Mouse (Mus musculus): ENCODE results near the gene Timm13. TPM values are rescaled to one million over a fixed set of nuclear protein-coding genes. Genes with fewer than 3 reads are reported as not detected.

Timm13 gene
- polyA plus RNA-seq, 1 experiment = 192 TPM

GRCm38 (mm10) chr10:80909375-80910162 is 8.8 kb upstream of the Timm13 start:
- DNase-seq (ENCODE audit: extremely low spot score in 1 of 2, low spot score in 1 of 2) = no peak

- DNase-seq (ENCODE audit: extremely low spot score in 1 of 2, low spot score in 1 of 2) = no peak
Measured at GRCm38 (mm10) chr10:80904709-80905108, 3.9 kb upstream of the Timm13 start.

GRCm38 (mm10) chr10:80904004-80904693 is 3.4 kb upstream of the Timm13 start:
- DNase-seq (ENCODE audit: extremely low spot score in 1 of 2, low spot score in 1 of 2) = no peak

GRCm38 (mm10) chr10:80903282-80903681 is 2.5 kb upstream of the Timm13 start:
- DNase-seq (ENCODE audit: extremely low spot score in 1 of 2, low spot score in 1 of 2) = no peak

- no peak for DNase-seq (ENCODE audit: extremely low spot score in 1 of 2, low spot score in 1 of 2)
Measured at GRCm38 (mm10) chr10:80902273-80902940, 1.6 kb upstream of the Timm13 start.

- no peak for DNase-seq (ENCODE audit: extremely low spot score in 1 of 2, low spot score in 1 of 2)
Measured at GRCm38 (mm10) chr10:80901409-80902272, 872 bp upstream of the Timm13 start.

GRCm38 (mm10) chr10:80899591-80900317 is 1.0 kb downstream of the Timm13 start:
- no peak for DNase-seq (ENCODE audit: extremely low spot score in 1 of 2, low spot score in 1 of 2)

GRCm38 (mm10) chr10:80899074-80899473 is 1.7 kb downstream of the Timm13 start:
- no peak for DNase-seq (ENCODE audit: extremely low spot score in 1 of 2, low spot score in 1 of 2)

GRCm38 (mm10) chr10:80897861-80898510 is 2.8 kb downstream of the Timm13 start:
- DNase-seq (ENCODE audit: extremely low spot score in 1 of 2, low spot score in 1 of 2) = peak in 1 of 2 experiments; percentile 77

GRCm38 (mm10) chr10:80896581-80897485 is 3.9 kb downstream of the Timm13 start:
- no peak for DNase-seq (ENCODE audit: extremely low spot score in 1 of 2, low spot score in 1 of 2)

GRCm38 (mm10) chr10:80895697-80896096 is 5.1 kb downstream of the Timm13 start:
- no peak for DNase-seq (ENCODE audit: extremely low spot score in 1 of 2, low spot score in 1 of 2)

GRCm38 (mm10) chr10:80895100-80895499 is 5.7 kb downstream of the Timm13 start:
- DNase-seq (ENCODE audit: extremely low spot score in 1 of 2, low spot score in 1 of 2) = no peak

GRCm38 (mm10) chr10:80887181-80887580 is 13.6 kb downstream of the Timm13 start:
- DNase-seq (ENCODE audit: extremely low spot score in 1 of 2, low spot score in 1 of 2) = no peak

- DNase-seq (ENCODE audit: extremely low spot score in 1 of 2, low spot score in 1 of 2) = peak in 1 of 2 experiments; percentile 75
Measured at GRCm38 (mm10) chr10:80881301-80881700, 19.5 kb downstream of the Timm13 start.

- no peak for DNase-seq (ENCODE audit: extremely low spot score in 1 of 2, low spot score in 1 of 2)
Measured at GRCm38 (mm10) chr10:80880901-80881300, 19.9 kb downstream of the Timm13 start.

- DNase-seq (ENCODE audit: extremely low spot score in 1 of 2, low spot score in 1 of 2) = peak in 1 of 2 experiments; percentile 75
Measured at GRCm38 (mm10) chr10:80880131-80880641, 20.6 kb downstream of the Timm13 start.

- no peak for DNase-seq (ENCODE audit: extremely low spot score in 1 of 2, low spot score in 1 of 2)
Measured at GRCm38 (mm10) chr10:80876594-80876993, 24.2 kb downstream of the Timm13 start.

GRCm38 (mm10) chr10:80876028-80876427 is 24.7 kb downstream of the Timm13 start:
- DNase-seq (ENCODE audit: extremely low spot score in 1 of 2, low spot score in 1 of 2) = peak in 1 of 2 experiments; percentile 83

All from frontal cortex, adult 2 months (tissue).